Mouse (Mus musculus): ENCODE measurements at regions not wholly inside any gene's neighbourhood (a gene's known extent, or its start where the extent isn't known, plus 50 kb on each side); places are given as distances from the start of the nearest gene placed in this dataset.

DNA sequence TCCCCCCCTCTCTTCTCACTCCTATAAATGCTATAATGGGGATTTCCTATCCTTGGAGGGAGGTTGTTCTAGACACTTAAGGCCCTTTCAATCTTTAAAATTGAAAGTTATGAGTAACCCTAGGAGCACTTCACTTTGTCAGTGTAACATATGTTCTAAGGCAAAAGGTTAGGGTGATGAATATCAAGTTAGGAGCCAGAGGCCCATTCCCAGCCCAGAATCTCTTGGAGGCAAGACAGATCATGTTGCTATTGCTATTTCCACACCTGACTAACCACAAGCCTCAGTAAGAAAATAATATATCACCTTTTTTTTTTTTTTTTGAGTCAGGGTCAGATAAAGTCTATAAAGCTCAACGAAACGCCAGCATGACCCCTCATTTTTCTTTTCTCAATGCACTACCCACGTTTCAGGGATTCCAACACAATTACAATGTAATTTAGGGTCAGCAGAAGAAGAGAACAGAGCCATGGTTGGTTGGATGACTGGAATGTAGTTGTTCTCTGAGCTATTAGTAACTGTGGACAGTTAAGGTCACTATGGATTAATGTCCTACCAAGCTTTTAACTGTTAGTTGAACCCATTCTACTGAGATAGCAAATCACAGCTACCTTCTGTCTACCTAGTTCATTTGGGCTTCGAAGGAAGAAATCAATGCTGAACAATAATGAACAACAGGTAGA lies 693.0 kb upstream of the Apob start:
- H3K27ac ChIP-seq (ENCODE audit: low read depth, low read length), result no peak overlapping the region
- H3K4me1 ChIP-seq (ENCODE audit: control insufficient read depth, insufficient read depth, low read length), result no peaks in the 10 kb centered on the region
- H3K4me2 ChIP-seq, result no peak overlapping the region
- no peaks in the 10 kb centered on the region for H3K36me3 ChIP-seq (ENCODE audit: control insufficient read depth, insufficient read depth, low read length)
- no peak overlapping the region for H3K9ac ChIP-seq (ENCODE audit: low read length)
- 79% methylated on average over 4 of the region's 4 CpGs for WGBS
- no peak overlapping the region for H3K4me3 ChIP-seq (ENCODE audit: low read depth, low read length)
- no peaks in the 10 kb centered on the region for H3K9me3 ChIP-seq (ENCODE audit: control insufficient read depth, low read length)
- H3K27me3 ChIP-seq (ENCODE audit: control insufficient read depth, insufficient read depth, low read length), result no peaks in the 10 kb centered on the region
- ATAC-seq (ENCODE audit: low FRiP score) (no peak), DNase-seq (ENCODE audit: low spot score, missing footprints) (no peak)

DNA sequence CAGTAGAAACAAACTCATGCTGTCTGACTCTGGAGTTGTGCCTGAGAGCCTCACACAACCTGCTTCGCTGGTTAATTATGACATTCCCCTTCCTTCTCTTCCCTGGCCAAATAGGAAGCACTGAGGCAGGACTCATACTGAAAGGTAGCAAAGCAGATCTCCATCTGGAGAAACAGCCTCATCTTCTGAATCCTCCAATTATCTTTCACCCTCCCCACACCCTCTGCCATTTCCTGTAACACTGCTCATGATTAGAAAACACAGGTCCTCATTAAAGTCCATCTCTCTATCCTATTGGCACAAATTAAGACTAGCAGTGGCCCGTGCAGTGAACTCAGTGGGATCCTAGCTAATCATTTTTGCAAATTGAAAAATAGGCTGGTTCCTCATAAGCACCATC lies 685.9 kb upstream of the Apob start:
- DNase-seq (ENCODE audit: low spot score, missing footprints) (no peak), ATAC-seq (ENCODE audit: low FRiP score) (no peak)
- no peaks in the 10 kb centered on the region for H3K27me3 ChIP-seq (ENCODE audit: control insufficient read depth, insufficient read depth, low read length)
- H3K4me2 ChIP-seq, result no peak overlapping the region
- no peaks in the 10 kb centered on the region for H3K4me1 ChIP-seq (ENCODE audit: control insufficient read depth, insufficient read depth, low read length)
- H3K27ac ChIP-seq (ENCODE audit: low read depth, low read length), result no peak overlapping the region
- no peaks in the 10 kb centered on the region for H3K36me3 ChIP-seq (ENCODE audit: control insufficient read depth, insufficient read depth, low read length)
- no peak overlapping the region for H3K4me3 ChIP-seq (ENCODE audit: low read depth, low read length)
- H3K9me3 ChIP-seq (ENCODE audit: control insufficient read depth, low read length), result no peaks in the 10 kb centered on the region
- H3K9ac ChIP-seq (ENCODE audit: low read length), result no peak overlapping the region
- WGBS, result 83% methylated on average over 2 of the region's 2 CpGs

DNA sequence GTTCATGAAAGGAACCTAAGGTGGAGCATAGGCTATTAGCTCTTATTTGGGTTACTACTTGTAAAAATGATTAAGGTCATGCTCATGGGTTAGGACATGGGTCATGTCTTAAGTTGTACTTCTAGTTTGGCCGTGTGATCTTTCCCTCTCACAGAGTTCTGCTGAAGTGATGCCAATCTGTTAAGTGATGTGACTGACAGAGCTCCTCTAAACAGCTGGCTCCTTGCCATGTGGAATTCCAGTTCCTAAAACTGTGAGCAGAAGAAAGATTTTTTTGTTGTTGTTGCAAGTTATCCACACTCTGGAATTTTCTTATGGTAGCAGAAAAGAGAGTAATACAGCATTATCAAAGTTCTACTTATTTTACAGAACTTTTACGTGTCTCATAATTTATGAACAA lies 680.4 kb upstream of the Apob start:
- Histone ChIP-seq H3K4me1 (ENCODE audit: control insufficient read depth, insufficient read depth, low read length) (no peaks in the 10 kb centered on the region), H3K4me2 (no peak overlapping the region), H3K36me3 (ENCODE audit: control insufficient read depth, insufficient read depth, low read length) (no peaks in the 10 kb centered on the region), H3K27me3 (ENCODE audit: control insufficient read depth, insufficient read depth, low read length) (no peaks in the 10 kb centered on the region), H3K27ac (ENCODE audit: low read depth, low read length) (no peak overlapping the region), H3K9ac (ENCODE audit: low read length) (no peak overlapping the region), H3K9me3 (ENCODE audit: control insufficient read depth, low read length) (no peaks in the 10 kb centered on the region), H3K4me3 (ENCODE audit: low read depth, low read length) (no peak overlapping the region)
- no peak for DNase-seq (ENCODE audit: low spot score, missing footprints)
- WGBS, result 74% methylated on average over 2 of the region's 2 CpGs
- no peak for ATAC-seq (ENCODE audit: low FRiP score)

DNA sequence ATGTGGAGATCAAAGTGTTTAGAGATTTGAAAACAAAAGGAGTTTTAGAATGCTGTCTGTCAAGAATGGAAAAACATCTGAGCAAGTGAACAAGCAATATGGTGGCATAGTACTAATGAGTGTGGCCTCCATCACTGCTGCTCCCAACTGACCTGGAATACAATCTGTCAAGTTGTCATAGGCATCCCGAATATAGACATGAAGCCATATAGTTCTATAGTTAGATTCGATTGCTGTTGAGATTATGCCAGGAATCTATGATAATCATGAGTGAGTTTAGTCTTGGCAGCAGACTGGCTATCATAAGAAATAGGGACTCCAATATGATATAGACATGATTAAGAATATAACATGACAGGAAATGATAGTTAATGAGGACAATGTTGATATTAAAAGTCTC lies 656.0 kb upstream of the Apob start:
- 84% methylated on average over 2 of the region's 2 CpGs for WGBS
- Histone ChIP-seq H3K9ac (ENCODE audit: low read length) (no peak overlapping the region), H3K36me3 (ENCODE audit: control insufficient read depth, insufficient read depth, low read length) (no peaks in the 10 kb centered on the region), H3K27me3 (ENCODE audit: control insufficient read depth, insufficient read depth, low read length) (no peaks in the 10 kb centered on the region), H3K9me3 (ENCODE audit: control insufficient read depth, low read length) (no peaks in the 10 kb centered on the region), H3K27ac (ENCODE audit: low read depth, low read length) (no peak overlapping the region), H3K4me3 (ENCODE audit: low read depth, low read length) (no peak overlapping the region), H3K4me2 (no peak overlapping the region), H3K4me1 (ENCODE audit: control insufficient read depth, insufficient read depth, low read length) (no peaks in the 10 kb centered on the region)
- no peak for DNase-seq (ENCODE audit: low spot score, missing footprints)
- no peak for ATAC-seq (ENCODE audit: low FRiP score)

DNA sequence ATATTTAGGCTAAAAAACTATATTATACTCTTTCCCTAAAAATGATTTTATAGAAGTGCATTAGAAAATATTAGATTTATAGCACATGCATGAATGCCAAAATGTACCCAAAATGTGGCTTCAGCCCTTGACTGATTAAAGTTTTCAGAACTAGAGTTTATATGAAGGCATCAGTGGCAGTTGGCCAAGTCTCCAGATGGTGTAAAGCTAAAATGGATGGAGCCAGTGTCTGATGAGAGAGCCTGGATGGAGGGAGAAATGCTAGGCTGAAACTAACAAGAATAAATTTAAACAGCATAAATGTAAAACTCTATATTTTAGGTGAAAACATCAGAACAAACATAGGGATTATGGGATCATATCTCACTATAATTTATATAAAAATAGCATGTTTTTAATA lies 648.8 kb upstream of the Apob start:
- H3K27me3 ChIP-seq (ENCODE audit: control insufficient read depth, insufficient read depth, low read length), result no peaks in the 10 kb centered on the region
- H3K9ac ChIP-seq (ENCODE audit: low read length), result no peak overlapping the region
- no peaks in the 10 kb centered on the region for H3K4me1 ChIP-seq (ENCODE audit: control insufficient read depth, insufficient read depth, low read length)
- H3K4me3 ChIP-seq (ENCODE audit: low read depth, low read length), result no peak overlapping the region
- no peak overlapping the region for H3K27ac ChIP-seq (ENCODE audit: low read depth, low read length)
- no peak overlapping the region for H3K4me2 ChIP-seq
- no peaks in the 10 kb centered on the region for H3K9me3 ChIP-seq (ENCODE audit: control insufficient read depth, low read length)
- DNase-seq (ENCODE audit: low spot score, missing footprints) (no peak), ATAC-seq (ENCODE audit: low FRiP score) (no peak)
- no peaks in the 10 kb centered on the region for H3K36me3 ChIP-seq (ENCODE audit: control insufficient read depth, insufficient read depth, low read length)
